Mouse (Mus musculus) left cerebral cortex, adult 11 months (tissue): Measurements from ENCODE around the gene Cct8.

Experiments
- DNase-seq: peaks from one replicate; pipeline ENCODE4 v3.0.0; 2022; ENCODE audit warnings: low spot score

Cct8 gene

GRCm38 (mm10) chr16:87445110-87445509 lies 50.6 kb downstream of the Cct8 start:
- no peak for DNase-seq

- DNase-seq: no peak
These were observed 51.6 kb downstream of the Cct8 start for GRCm38 (mm10) chr16:87444071-87444470.

- no peak for DNase-seq
These were observed 52.4 kb downstream of the Cct8 start for GRCm38 (mm10) chr16:87443245-87443644.

DNA sequence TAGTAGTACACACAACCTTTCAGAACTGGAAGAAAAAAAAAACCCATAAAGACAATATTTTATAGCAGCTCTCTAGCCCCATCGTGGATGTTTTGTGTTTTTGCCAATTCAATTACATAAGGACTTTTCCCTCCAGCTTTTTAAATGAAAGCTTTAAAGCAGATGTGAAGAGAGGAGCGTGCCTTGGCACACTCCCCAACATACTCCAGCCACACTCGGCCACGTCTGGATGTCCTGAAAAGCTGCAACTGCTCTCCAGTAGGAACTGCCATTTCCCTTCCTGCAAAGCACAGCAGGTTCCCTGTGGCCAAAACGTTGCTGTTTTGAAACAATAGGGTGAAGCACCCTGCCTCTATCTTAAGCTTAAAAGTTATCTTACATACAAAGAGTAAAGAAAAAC lies 53.4 kb downstream of the Cct8 start:
- no peak for DNase-seq

GRCm38 (mm10) chr16:87441089-87441488 lies 54.6 kb downstream of the Cct8 start:
- no peak for DNase-seq

GRCm38 (mm10) chr16:87440184-87440686 lies 55.4 kb downstream of the Cct8 start, which contains the start of gene Rwdd2b:
Rwdd2b (minus strand) TSS chr16:87440573.
- DNase-seq: peak; percentile 88

DNA sequence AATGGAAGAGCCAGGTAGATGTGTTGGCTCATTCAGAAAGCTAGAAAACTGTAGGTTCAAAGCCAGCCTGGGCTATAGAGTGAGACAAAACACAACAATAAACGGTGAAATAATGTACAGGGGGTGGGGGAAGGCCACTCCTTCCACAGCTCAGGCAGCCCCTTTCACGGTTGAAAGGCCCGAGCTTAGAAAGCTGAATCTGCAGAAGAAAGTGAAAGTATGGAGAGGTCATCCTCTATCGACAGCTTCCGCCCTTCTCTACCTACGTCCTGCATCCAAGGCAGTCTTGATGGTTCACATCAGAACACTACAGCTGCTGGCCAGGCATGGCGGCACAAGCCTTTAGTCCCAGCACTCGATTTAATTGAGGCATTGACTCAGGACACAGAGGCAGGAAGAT lies 57.0 kb downstream of the Cct8 start:
- no peak for DNase-seq

DNA sequence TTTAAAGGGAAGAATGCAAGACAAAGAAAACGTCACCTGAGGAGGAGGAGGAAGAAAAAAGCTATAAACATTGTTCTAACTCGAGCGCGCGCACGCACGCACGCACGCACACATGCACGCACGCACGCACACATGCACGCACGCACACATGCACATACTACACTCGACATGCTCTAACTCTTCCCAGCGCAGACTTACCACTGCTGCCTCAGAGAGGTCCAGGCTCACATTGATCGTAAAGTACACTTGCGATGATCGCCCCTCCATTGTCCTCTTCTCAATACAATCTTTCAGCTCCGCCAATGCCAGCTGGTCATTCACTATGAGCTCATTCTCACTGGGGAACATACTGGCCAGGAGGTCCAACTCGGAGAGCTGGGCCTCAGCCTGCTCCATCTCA lies 58.6 kb downstream of the Cct8 start:
- no peak for DNase-seq

GRCm38 (mm10) chr16:87435411-87436205 lies 60.1 kb downstream of the Cct8 start:
- DNase-seq: no peak

DNA sequence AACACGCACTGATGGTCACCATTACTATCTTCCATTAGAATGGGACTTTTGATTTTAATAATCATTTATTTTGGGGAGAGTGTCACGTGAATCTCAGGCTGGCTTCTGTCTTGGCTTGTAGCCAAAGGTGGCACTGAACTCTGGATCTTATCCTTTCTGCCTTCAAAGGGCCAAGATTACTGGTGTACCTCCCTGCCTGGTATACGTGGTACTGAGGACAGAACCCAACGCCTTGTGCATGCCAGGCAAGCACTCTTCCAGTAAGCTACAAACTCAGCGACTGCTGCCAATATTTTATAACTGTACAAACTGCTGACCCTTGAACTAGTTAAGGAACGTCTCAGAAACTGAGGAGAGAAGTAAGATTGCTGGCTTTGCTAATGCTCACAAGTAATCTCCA lies 60.7 kb downstream of the Cct8 start:
- DNase-seq: no peak

- DNase-seq: no peak
These were observed 61.4 kb downstream of the Cct8 start for GRCm38 (mm10) chr16:87434266-87434665.
